Mouse (Mus musculus) layer of hippocampus, adult 2 months (tissue): Measurements from ENCODE around the gene 9130213A22Rik. TPM values are rescaled to one million over a fixed set of nuclear protein-coding genes. Genes with fewer than 3 reads are reported as not detected.

Experiments used
- DNase-seq, 2 experiments: peaks; one replicate each; pipeline ENCODE4 v3.0.0; 2022; ENCODE audit warnings: low spot score in 2 of 2
- H3K27ac ChIP-seq: fragments of 200-600 bp; 2 replicates; pipeline ENCODE4 v1.8.1; 2022
- H3K4me3 ChIP-seq: fragments of 200-600 bp; 2 replicates; pipeline ENCODE4 v1.8.1; 2022; ENCODE audit warnings: mild to moderate bottlenecking
- CTCF ChIP-seq: fragments of 200-600 bp; conservative IDR thresholded peaks from 2 replicates; pipeline ENCODE4 v1.8.1; 2022; ENCODE audit warnings: antibody characterized with exemption, mild to moderate bottlenecking, moderate library complexity
- total RNA-seq, 2 experiments: library from RNA; stranded (reverse); gene quantifications; 2 replicates each; pipeline ENCODE4 v1.2.3; 2021

Gene 9130213A22Rik
- total RNA-seq, 2 experiments from 2014 or later = 1.4 to 1.5 TPM

DNA sequence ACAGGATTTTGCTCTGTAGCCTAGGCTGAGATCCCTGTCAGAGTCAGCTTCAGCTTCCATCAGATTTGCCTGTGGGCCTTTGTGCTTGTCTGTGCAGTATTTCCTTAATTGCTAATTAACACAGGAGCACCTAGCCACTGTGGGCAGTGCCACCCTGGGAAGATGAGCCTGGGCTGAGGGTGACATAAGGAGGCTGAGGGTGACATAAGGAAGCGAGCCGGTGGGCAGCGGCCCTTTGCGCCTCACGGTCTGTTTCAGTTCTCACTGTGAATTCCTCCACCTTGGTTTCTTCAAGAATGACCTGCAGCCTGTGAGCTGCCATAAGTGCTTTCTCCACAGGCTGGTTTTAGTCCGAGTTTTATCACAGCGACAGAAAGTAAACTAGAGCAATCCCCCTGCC is 40.8 kb downstream of the 9130213A22Rik start:
- TF ChIP-seq CTCF = no peak
- no peak for DNase-seq
- no peak overlapping the region for H3K4me3 ChIP-seq
- H3K27ac ChIP-seq = no peak overlapping the region

GRCm38 (mm10) chr11:69080855-69081222 is 41.5 kb downstream of the 9130213A22Rik start:
- DNase-seq = no peak
- H3K4me3 ChIP-seq = no peak overlapping the region
- TF ChIP-seq CTCF = no peak
- H3K27ac ChIP-seq = no peak overlapping the region

DNA sequence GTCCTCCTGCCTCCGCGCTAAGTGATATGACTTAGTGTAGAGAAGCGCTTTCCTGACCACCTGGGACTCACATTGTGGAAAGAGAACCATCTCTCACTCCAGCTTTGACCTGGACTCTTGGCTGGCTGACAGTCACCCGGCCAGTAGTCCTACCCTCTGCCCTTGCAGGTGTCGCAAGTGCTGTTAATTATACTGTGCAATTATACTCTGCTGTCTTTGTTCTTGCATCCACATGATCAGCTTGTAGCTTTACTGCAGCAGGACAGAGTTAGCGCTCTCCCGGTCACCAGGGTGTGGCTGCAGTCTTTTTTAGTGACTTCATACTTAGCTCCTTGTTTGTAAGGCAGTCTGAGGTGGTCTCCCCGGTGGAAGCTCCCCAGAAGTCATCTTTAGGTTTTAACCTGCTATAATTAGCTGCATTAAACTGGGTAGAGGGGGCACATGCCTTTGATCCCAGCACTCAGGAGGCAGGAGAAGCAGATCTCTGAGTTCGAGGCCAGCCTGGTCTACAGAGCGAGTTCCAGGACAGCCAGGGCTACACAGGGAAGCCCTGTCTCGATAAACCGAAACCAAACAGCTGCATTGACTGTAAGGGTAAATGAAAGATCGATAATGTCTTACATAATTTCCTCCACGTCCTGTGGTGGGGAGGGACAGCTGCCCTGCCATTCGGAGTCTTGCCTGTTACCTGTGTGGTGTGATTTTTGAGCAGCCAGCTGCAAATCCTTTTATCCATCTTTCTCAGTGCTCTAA is 42.1 kb downstream of the 9130213A22Rik start:
- H3K27ac ChIP-seq = no peak overlapping the region
- DNase-seq = no peak
- TF ChIP-seq CTCF = no peak
- H3K4me3 ChIP-seq = no peak overlapping the region

DNA sequence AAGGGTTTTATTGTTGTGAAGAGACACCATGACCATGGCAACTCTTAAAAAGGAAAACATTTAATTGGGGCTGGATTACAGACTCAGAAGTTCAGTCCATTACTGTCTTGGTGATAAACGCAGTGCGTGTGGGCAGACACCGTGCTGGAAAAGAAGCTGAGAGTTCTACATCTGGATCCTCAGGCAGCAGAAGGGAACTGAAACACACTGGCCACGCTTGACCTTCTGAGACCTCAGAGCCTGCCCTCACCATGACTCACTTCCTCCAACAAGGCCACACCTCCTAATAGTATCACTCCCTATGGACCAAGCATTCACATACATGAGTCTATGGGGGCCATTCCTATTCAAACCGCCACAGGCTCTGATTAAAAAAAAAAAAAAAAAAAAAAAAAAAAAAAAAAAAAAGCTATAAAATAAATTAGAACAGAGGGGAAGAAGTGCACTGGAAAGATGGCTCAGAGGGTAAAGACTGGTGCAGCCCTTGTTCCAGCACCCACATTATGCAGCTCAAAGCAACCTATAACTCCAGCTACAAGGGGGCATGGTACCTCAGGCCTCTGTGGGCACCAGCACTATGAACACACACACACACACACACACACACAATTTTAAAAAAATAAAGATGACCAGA is 43.5 kb downstream of the 9130213A22Rik start:
- no peak for DNase-seq
- Histone ChIP-seq H3K4me3 (no peak overlapping the region), H3K27ac (no peak overlapping the region)
- TF ChIP-seq CTCF = no peak

GRCm38 (mm10) chr11:69078041-69078440 is 44.3 kb downstream of the 9130213A22Rik start:
- no peak for TF ChIP-seq CTCF
- H3K4me3 ChIP-seq = no peak overlapping the region
- H3K27ac ChIP-seq = no peak overlapping the region
- no peak for DNase-seq

DNA sequence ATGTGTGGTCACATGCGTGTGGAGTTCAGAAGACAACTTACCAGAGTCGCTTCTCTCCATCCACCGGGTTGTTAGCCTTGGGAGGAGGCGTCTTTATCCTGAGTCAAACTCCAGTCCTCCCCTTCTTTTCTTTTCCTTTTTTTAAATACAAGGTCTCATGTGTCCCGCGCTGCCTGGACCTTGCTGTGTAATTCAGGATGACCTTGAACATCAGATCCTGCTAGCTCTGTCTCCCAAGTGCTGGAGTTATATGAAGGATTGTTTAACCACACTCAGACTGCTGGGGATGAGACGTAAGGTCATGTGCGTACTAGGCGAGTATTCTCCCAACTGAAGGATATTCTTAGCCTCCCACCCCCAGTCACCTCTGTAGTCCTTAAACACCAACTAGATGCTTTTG is 45.1 kb downstream of the 9130213A22Rik start:
- no peak for TF ChIP-seq CTCF

DNA sequence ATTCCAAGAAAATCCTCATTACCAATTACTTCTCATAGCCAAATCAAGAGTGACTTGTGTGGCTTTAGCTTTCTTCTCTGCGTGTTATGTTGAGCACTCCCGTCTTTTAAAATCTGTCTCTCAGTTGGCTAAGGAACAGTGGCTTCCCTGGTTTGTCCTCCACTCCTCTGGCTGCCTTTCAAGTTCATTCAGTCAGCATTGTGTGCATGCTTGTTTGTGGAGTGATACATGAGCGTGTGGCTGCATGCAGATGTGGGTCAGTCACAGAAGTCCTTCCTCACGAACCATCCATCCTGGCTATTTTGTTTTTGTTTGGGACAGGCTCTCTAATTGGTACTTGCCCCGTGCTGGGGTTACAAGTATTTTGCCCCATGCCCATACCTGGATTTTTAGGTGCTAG is 45.8 kb downstream of the 9130213A22Rik start:
- DNase-seq = no peak
- TF ChIP-seq CTCF = no peak
- no peak overlapping the region for H3K4me3 ChIP-seq
- H3K27ac ChIP-seq = peak overlapping the region; percentile 53

More for the DNA sequence above, 45.1 kb downstream of the 9130213A22Rik start:
- H3K4me3 ChIP-seq = no peak overlapping the region
- DNase-seq = no peak
- H3K27ac ChIP-seq = no peak overlapping the region

GRCm38 (mm10) chr11:69075764-69076479 is 46.5 kb downstream of the 9130213A22Rik start:
- Histone ChIP-seq H3K4me3 (no peak overlapping the region), H3K27ac (peak overlapping the region; percentile 53; the same call in 1 of the 2 replicates)
- no peak for DNase-seq
- no peak for TF ChIP-seq CTCF

DNA sequence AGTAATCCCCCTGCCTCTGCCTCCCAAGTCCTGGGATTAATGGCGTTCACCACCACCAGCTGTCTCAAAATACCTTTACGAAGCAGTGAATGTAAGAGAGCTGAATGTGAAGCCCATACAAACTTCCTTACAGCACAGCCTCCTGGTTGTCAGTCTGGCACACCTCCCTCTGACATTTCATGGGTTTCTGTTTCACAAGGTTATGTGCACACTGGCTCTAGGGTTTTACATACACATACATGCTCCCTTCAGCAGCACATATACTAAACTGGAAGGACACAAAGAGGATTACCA is 47.7 kb downstream of the 9130213A22Rik start:
- DNase-seq = no peak

DNA sequence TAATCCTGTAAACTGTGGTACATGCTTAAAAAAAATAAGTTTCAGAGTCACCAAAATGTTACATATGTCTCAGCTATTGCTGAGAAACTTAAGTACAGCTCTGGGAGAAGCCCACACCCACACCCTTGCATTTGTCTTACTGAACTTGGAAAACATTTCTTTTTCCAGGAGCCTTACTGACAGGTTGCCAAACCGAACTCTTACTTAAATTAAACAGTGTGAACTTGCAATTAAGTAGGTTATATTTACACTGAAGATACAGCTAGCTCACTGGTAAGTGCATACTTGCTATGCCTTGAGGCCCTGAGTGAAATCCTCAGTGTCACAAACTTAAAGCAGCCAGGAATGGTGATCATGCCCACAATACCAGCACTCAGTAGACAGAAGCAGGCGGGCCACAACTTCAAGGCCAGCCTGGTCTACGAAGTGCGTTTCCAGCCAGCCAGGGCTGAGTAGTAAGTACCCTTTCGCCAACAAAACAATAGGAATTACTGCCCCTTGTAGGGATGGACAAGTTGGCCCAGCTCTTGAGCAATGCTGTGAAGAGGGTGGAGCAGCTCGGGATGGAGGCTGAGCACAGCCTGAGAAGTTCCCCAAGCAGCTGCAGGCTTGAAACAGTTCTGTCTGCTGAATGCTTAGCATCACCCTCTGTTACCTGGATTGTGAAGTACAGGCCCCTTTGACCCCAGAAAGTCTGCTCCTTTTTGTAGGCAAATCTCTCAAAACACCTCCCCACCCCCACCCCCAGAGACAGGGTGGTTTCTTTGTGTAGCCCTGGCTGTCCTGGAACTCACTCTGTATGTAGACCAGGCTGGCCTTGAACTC is 48.2 kb downstream of the 9130213A22Rik start:
- peak overlapping the region; percentile 100; the same call in 1 of the 2 replicates for H3K27ac ChIP-seq
- no peak for TF ChIP-seq CTCF
- DNase-seq = no peak
- H3K4me3 ChIP-seq = no peak overlapping the region

More for the DNA sequence above, 47.7 kb downstream of the 9130213A22Rik start:
- no peak overlapping the region for H3K4me3 ChIP-seq
- no peak for TF ChIP-seq CTCF
- no peak overlapping the region for H3K27ac ChIP-seq

GRCm38 (mm10) chr11:69073065-69073888 is 49.1 kb downstream of the 9130213A22Rik start:
- Histone ChIP-seq H3K4me3 (peak overlapping the region; percentile 57), H3K27ac (peak overlapping the region; percentile 100)
- peak; percentile 51 for TF ChIP-seq CTCF
- peak; percentile 85 to 89 for DNase-seq

GRCm38 (mm10) chr11:69072666-69073064 is 49.7 kb downstream of the 9130213A22Rik start:
- H3K4me3 ChIP-seq = peak overlapping the region; percentile 57
- no peak for TF ChIP-seq CTCF
- no peak for DNase-seq
- H3K27ac ChIP-seq = peak overlapping the region; percentile 100
